Mouse (Mus musculus) G1E (cell line): ENCODE measurements around the gene Sct. TPM values are rescaled to one million over a fixed set of nuclear protein-coding genes. Genes with fewer than 3 reads are reported as not detected.
A peak's percentile ranks its signal among the peaks of the same experiment; 100 is the strongest.
"Not testable (repeated sequence)": the region's sequence is repeated elsewhere in the genome, so short reads cannot be mapped to it uniquely, and the experiment has no call there.

ENCODE experiments used
- ATAC-seq: 2 replicates; pipeline ENCODE4 v1.8.0; 2016; ENCODE audit warnings: mild to moderate bottlenecking; ENCODE audit not compliant: insufficient number of reproducible peaks, poor library complexity, low FRiP score, severe bottlenecking; ENCODE audit errors: extremely low read depth
- DNase-seq: peaks from one replicate; pipeline ENCODE4 v3.0.0; 2012; ENCODE audit warnings: low spot score
- H3K27me3 ChIP-seq: 2 replicates; pipeline ENCODE4 v1.6.1; 2012; ENCODE audit warnings: mild to moderate bottlenecking, low read length, inconsistent platforms; ENCODE audit not compliant: insufficient read depth
- H3K36me3 ChIP-seq: replicated peaks from 2 replicates; pipeline ENCODE3; 2012; ENCODE audit warnings: mild to moderate bottlenecking, inconsistent platforms
- H3K4me1 ChIP-seq: 2 replicates; pipeline ENCODE4 v1.6.1; 2012; ENCODE audit warnings: low read depth, low read length, inconsistent platforms, mixed read lengths; ENCODE audit not compliant: insufficient read depth
- H3K4me3 ChIP-seq: 2 replicates; pipeline ENCODE4 v1.5.1; 2012; ENCODE audit warnings: low read depth, mild to moderate bottlenecking, inconsistent platforms, low read length, moderate library complexity, mixed read lengths
- H3K9me3 ChIP-seq: replicated peaks from 2 replicates; pipeline ENCODE4 v1.6.1; 2012; ENCODE audit warnings: inconsistent platforms
- CTCF ChIP-seq: IDR thresholded peaks from 2 replicates; pipeline ENCODE4 v1.5.1; 2012; ENCODE audit warnings: low read depth, low read length, inconsistent platforms, mixed read lengths
- GATA1 ChIP-seq: IDR thresholded peaks from 2 replicates; pipeline ENCODE4 v1.6.1; 2012; ENCODE audit warnings: borderline replicate concordance, low read length, inconsistent platforms, mixed read lengths
- GATA2 ChIP-seq: IDR thresholded peaks from 2 replicates; pipeline ENCODE4 v1.6.1; 2012; ENCODE audit warnings: low read depth, low read length, inconsistent platforms, borderline replicate concordance
- POLR2AphosphoS5 ChIP-seq: IDR thresholded peaks from 2 replicates; pipeline ENCODE4 v1.6.1; 2012; ENCODE audit warnings: low read depth, low read length, inconsistent platforms; ENCODE audit not compliant: insufficient replicate concordance
- TAL1 ChIP-seq: conservative IDR thresholded peaks from 2 replicates; pipeline ENCODE4 v1.6.1; 2012; ENCODE audit warnings: low read depth, low read length, inconsistent platforms, mixed read lengths
- polyA plus RNA-seq: library from polyadenylated mRNA; stranded (reverse); fragments of >175 nt; gene quantifications from 2 replicates; pipeline ENCODE4 v1.2.3, GENCODE M21; 2012
- total RNA-seq, 2 experiments: library from RNA; stranded (forward) in 1 of 2; stranded (reverse) in 1 of 2; fragments of 200-1000 nt in 1 of 2; fragments of >200 nt in 1 of 2; fragmentation: Nextera tagmentation in 1 of 2; gene quantifications; 2 replicates each; pipeline ENCODE4 v1.2.3; 2014 to 2017

The Sct gene
- total and polyA plus RNA-seq, 3 experiments = not detected

- Histone ChIP-seq H3K27me3 (peaks cover 13% of the 10 kb centered on the region; the same call in 1 of the 2 replicates), H3K36me3 (peaks cover 57% of the 10 kb centered on the region), H3K4me1 (peaks cover 48% of the 10 kb centered on the region), H3K4me3 (peak overlapping the region; percentile 76; the same call in 1 of the 2 replicates), H3K9me3 (no peaks in the 10 kb centered on the region)
- ATAC-seq = no peak
- DNase-seq = no peak
- TF ChIP-seq GATA2 (no peak), CTCF (no peak), TAL1 (no peak), POLR2AphosphoS5 (no peak), GATA1 (no peak)
Measured at GRCm38 (mm10) chr7:141264761-141265410, 14.0 kb downstream of the Sct start.

- ATAC-seq = no peak
Measured at GRCm38 (mm10) chr7:141264041-141264700, 14.8 kb downstream of the Sct start.

GRCm38 (mm10) chr7:141263640-141264039 is 15.3 kb downstream of the Sct start:
- peaks cover 69% of the 10 kb centered on the region for H3K36me3 ChIP-seq
- ATAC-seq = no peak

More at GRCm38 (mm10) chr7:141264041-141264700, 14.8 kb downstream of the Sct start:
- Histone ChIP-seq H3K4me3 (no peak overlapping the region), H3K4me1 (peaks cover 42% of the 10 kb centered on the region), H3K27me3 (peaks cover 6% of the 10 kb centered on the region; the same call in 1 of the 2 replicates), H3K9me3 (no peaks in the 10 kb centered on the region), H3K36me3 (peaks cover 64% of the 10 kb centered on the region)
- TF ChIP-seq CTCF (no peak), GATA2 (no peak), POLR2AphosphoS5 (no peak), TAL1 (no peak), GATA1 (no peak)
- no peak for DNase-seq

GRCm38 (mm10) chr7:141261480-141261879 is 17.5 kb downstream of the Sct start:
- Histone ChIP-seq H3K36me3 (peaks cover 91% of the 10 kb centered on the region), H3K4me3 (no peak overlapping the region), H3K9me3 (no peaks in the 10 kb centered on the region), H3K27me3 (no peaks in the 10 kb centered on the region), H3K4me1 (peaks cover 40% of the 10 kb centered on the region)
- DNase-seq (no peak), ATAC-seq (no peak)
- no peak for TF ChIP-seq TAL1
- TF ChIP-seq CTCF = no peak
- TF ChIP-seq GATA2 = no peak
- TF ChIP-seq POLR2AphosphoS5 = no peak
- no peak for TF ChIP-seq GATA1

More at GRCm38 (mm10) chr7:141263640-141264039, 15.3 kb downstream of the Sct start:
- H3K4me3 ChIP-seq = no peak overlapping the region
- no peak for DNase-seq
- H3K9me3 ChIP-seq = no peaks in the 10 kb centered on the region
- H3K4me1 ChIP-seq = peaks cover 42% of the 10 kb centered on the region
- peaks cover under 1% of the 10 kb centered on the region; the same call in 1 of the 2 replicates for H3K27me3 ChIP-seq
- no peak for TF ChIP-seq POLR2AphosphoS5

- TF ChIP-seq GATA1 (no peak), POLR2AphosphoS5 (no peak), GATA2 (no peak), CTCF (no peak), TAL1 (no peak)
- no peaks in the 10 kb centered on the region for H3K4me1 ChIP-seq
- H3K27me3 ChIP-seq = no peaks in the 10 kb centered on the region
- ATAC-seq = no peak
- H3K4me3 ChIP-seq = no peak overlapping the region
- H3K36me3 ChIP-seq = peaks cover 96% of the 10 kb centered on the region
- H3K9me3 ChIP-seq = no peaks in the 10 kb centered on the region
- DNase-seq = no peak
Measured at GRCm38 (mm10) chr7:141256159-141256558, 22.8 kb downstream of the Sct start.

- DNase-seq, H3K27me3 ChIP-seq, H3K4me1 ChIP-seq, H3K4me3 ChIP-seq, ATAC-seq, H3K9me3 ChIP-seq: not testable (repeated sequence)
- H3K36me3 ChIP-seq = peaks cover 96% of the 10 kb centered on the region
Measured at GRCm38 (mm10) chr7:141250486-141250885, 28.4 kb downstream of the Sct start.
